Mouse (Mus musculus) mesoderm, embryonic 11.5 days (tissue): ENCODE measurements around the gene Zfp281.

Source experiments
- DNase-seq: peaks from one replicate; pipeline ENCODE4 v3.0.0-alpha.2; 2012; ENCODE audit warnings: low read depth, low spot score

The Zfp281 gene

GRCm38 (mm10) chr1:136658456-136659227 is 33.9 kb downstream of the Zfp281 start:
- DNase-seq = no peak

GRCm38 (mm10) chr1:136659337-136659736 is 34.6 kb downstream of the Zfp281 start:
- DNase-seq = no peak

DNA sequence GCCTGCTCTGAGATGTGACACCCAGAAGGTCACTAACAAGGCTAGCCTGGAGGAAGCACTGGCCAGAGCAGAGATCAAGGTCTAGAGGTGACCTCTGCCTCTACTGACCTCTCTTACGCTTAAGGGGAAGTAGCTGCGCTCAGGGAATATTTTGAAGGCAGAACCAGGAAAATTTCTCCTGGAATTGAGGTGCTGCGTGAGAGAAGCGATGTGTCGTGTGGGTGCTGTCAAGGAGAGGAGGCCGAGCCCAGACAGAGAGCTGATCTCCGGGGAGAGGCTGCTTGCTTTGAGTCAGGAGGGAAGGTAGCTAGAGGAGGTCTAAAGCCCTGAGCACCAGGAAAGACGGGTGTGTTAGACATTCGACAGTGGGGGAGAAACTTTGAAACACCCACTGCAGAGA is 35.2 kb downstream of the Zfp281 start:
- no peak for DNase-seq

DNA sequence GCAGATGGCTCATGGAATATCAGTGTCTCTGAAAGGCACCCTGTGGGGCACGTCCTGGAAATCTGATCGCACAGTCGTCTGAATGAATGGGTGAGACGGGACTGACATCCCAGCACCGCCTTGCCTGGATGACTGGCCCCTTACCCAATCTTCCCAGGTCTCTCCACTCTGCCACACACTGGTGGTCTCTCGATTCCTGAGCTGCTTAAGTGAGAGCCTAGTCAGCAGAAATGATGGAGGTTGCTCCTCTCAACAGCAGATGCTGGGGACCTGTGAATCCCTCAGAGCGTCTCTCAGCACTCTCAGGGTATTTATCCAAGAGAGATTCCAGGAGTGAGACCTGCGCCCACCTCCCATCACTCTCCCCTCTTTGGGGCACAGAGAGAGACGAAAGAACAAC is 36.8 kb downstream of the Zfp281 start:
- DNase-seq = no peak

- DNase-seq = peak; percentile 46
Observed at GRCm38 (mm10) chr1:136661939-136662563, 37.4 kb downstream of the Zfp281 start.

GRCm38 (mm10) chr1:136664921-136665582 is 40.4 kb downstream of the Zfp281 start:
- no peak for DNase-seq

- DNase-seq = no peak
Observed at GRCm38 (mm10) chr1:136666513-136666912, 41.8 kb downstream of the Zfp281 start.

DNA sequence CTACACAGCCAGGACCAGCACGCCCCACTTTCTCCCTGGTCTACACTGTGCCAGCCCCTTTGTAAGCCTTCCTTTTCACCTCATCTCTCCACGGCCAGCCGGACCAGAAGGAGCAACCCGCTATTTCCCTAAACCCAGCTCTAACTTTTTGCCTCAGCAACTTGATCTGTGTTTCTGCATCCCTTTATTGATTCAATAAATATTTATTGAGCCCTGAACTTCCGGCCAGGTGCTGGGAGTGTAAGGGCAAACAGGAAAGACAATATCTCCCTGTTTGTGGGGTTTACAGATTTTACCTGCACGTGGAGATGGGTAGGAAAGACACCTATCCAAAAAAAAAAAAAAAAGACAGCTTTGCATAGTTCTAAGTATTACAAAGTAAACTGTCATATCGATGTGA is 45.2 kb downstream of the Zfp281 start:
- DNase-seq = no peak

GRCm38 (mm10) chr1:136670421-136670820 is 45.7 kb downstream of the Zfp281 start:
- peak; percentile 43 for DNase-seq

- DNase-seq = no peak
Observed at GRCm38 (mm10) chr1:136671767-136672434, 47.2 kb downstream of the Zfp281 start.

DNA sequence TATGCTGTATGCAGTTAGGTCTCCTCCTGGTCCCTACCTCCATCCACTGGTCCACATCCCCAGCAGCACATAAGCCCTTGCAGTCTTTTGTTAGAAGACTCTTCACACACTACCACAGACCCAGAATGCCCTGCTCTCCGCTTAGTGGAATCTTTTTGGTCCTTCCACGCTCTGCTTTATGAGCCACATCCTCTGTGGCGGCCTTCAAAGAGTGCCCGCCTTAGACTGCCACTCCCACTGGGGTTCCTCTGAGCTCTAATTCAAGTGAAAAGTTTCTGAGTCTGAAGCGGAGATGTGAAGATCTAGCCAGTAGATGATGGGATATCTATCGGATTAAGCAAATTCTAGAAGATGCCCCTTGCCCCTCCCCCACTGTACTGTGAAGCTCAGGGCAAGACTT is 47.9 kb downstream of the Zfp281 start:
- no peak for DNase-seq

- no peak for DNase-seq
Observed at GRCm38 (mm10) chr1:136673293-136673692, 48.6 kb downstream of the Zfp281 start.

GRCm38 (mm10) chr1:136674548-136675455 is 50.1 kb downstream of the Zfp281 start:
- no peak for DNase-seq

- DNase-seq = no peak
Observed at GRCm38 (mm10) chr1:136675736-136676444, 51.2 kb downstream of the Zfp281 start.

- DNase-seq = no peak
Observed at GRCm38 (mm10) chr1:136676445-136676755, 51.7 kb downstream of the Zfp281 start.

DNA sequence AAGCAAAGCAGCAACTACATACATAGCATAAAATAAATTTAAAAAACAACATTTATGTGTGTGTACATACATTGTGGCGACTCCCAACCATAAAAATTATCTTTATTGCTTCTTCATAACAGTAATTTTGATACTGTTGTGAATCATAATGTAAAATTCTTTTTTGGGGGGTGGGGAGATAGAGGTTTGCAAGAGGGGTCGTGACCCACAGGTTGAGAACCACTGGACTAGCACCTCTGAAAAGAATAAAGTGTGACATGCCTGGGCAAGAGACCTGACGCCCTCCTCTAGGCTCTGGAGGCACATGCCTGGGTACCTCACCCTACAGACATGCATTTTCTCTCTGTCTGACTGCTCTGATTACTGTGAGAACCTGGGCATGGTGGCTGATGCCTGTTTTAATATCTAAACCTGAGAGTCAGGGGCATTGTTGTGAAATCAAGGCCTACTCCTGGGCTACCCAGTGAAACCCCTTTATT is 53.2 kb downstream of the Zfp281 start:
- DNase-seq = no peak

DNA sequence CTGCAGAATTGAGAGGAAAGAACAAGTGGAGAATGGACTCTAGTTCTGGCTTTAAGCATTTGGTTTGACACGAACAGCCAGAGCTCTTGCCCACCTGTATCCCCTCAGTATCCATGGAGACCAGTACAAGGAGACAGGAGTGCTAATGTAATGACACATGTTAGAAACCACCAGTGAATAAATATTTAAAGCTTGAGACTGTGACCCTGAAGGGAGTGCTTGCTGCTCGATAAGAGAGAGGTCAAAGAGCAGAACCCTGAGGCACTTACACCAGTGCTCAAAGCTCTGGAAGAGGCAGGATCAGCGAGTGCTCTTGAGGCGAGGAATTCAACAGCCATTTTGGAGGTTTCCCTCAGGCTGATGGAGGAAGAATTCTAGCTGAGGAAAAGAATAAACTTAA is 54.1 kb downstream of the Zfp281 start:
- DNase-seq = no peak
